Mouse (Mus musculus) mature B cell (primary cell): ENCODE data around the gene Tmem39a.

Experiments
- in situ Hi-C: fragments of 300-500 bp; cut with MboI; formaldehyde crosslinking; loops from 2 replicates; pipeline ENCODE4 v1.14.3; 2019

The Tmem39a gene

GRCm38 (mm10) chr16:38635833-38636390, 77.4 kb downstream of the Tmem39a start:
- in situ Hi-C loops = no loop called here

- in situ Hi-C loops = no loop called here
These were observed 78.2 kb downstream of the Tmem39a start for GRCm38 (mm10) chr16:38636682-38637081.

- in situ Hi-C loops = no loop called here
These were observed 78.6 kb downstream of the Tmem39a start for GRCm38 (mm10) chr16:38637085-38637484.
